Mouse (Mus musculus): ENCODE measurements around the gene Gbgt1. TPM values are rescaled to one million over a fixed set of nuclear protein-coding genes. Genes with fewer than 3 reads are reported as not detected.

The Gbgt1 gene
- total and polyA plus RNA-seq, 3 experiments = 0.11 TPM; not detected in 2

DNA sequence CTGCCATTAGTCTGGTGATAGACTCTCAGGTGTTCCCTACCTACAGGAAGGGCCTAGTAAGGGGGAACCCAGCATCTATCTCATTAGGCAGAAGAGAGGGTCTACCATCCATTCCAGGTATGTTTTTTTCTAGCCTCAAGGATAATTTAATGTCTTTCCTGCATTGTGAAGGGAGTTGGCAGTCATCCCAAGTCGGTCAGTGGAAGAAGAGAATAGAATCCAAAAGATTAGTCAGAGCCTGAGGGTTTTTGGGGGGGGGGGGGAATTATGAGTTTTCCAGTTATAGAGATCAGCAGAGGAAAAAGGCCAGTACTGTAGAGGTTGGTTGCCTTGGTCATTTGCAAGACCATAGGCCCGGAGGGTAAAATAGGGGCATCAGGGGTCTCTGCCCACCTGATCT is 2.2 kb upstream of the Gbgt1 start:
- no peak overlapping the region for H3K4me3 ChIP-seq (ENCODE audit: control insufficient read depth in 1 of 2, insufficient read depth in 1 of 2, low read depth in 2 of 2, low read length in 2 of 2)
- H3K36me3 ChIP-seq (ENCODE audit: control insufficient read depth in 1 of 2, insufficient read depth in 2 of 2, low read length in 2 of 2) = peaks cover 0 to 5% of the 10 kb centered on the region in 2 experiments; a peak in 1 of 4 replicates
- no peaks in the 10 kb centered on the region for H3K9me3 ChIP-seq (replicated peaks; ENCODE audit: insufficient read depth, low read length)
- no peaks in the 10 kb centered on the region for H3K27me3 ChIP-seq (ENCODE audit: control insufficient read depth in 1 of 2, insufficient read depth in 2 of 2, low read length in 2 of 2)
- TF ChIP-seq TBP (IDR thresholded peaks at IDR 0.05; ENCODE audit: low read depth, low read length) = no peak
- TF ChIP-seq MAZ (IDR thresholded peaks at IDR 0.05; ENCODE audit: low read depth, low read length) = no peak
- TF ChIP-seq ZKSCAN1 (IDR thresholded peaks at IDR 0.05; ENCODE audit: low read depth, low read length) = no peak
- no peak for TF ChIP-seq UBTF (IDR thresholded peaks at IDR 0.05; ENCODE audit: borderline replicate concordance, insufficient read depth, low read depth, low read length)
- TF ChIP-seq SMC3 (IDR thresholded peaks at IDR 0.05; ENCODE audit: low read depth, low read length) = no peak
- no peak for TF ChIP-seq MYC (IDR thresholded peaks at IDR 0.05; ENCODE audit: low read depth, low read length)
- TF ChIP-seq MAX (IDR thresholded peaks at IDR 0.05; ENCODE audit: low read length) = no peak
- TF ChIP-seq ZNF384 (IDR thresholded peaks at IDR 0.05; ENCODE audit: low read depth, low read length) = no peak
- TF ChIP-seq TCF12 (IDR thresholded peaks at IDR 0.05; ENCODE audit: low read depth, low read length) = no peak
- no peak for TF ChIP-seq GATA1 (IDR thresholded peaks at IDR 0.05; ENCODE audit: low read depth, low read length)
- TF ChIP-seq ELF1 (IDR thresholded peaks at IDR 0.05; ENCODE audit: low read depth, low read length) = no peak
- TF ChIP-seq NELFE (IDR thresholded peaks at IDR 0.05; ENCODE audit: low read depth, low read length) = no peak
- TF ChIP-seq MXI1 (IDR thresholded peaks at IDR 0.05; ENCODE audit: low read depth, low read length) = no peak
- no peak for TF ChIP-seq CHD2 (IDR thresholded peaks at IDR 0.05; ENCODE audit: low read length)
- TF ChIP-seq GABPA (IDR thresholded peaks at IDR 0.05; ENCODE audit: low read depth, low read length) = no peak
- H3K9ac ChIP-seq (ENCODE audit: control insufficient read depth, low read depth, low read length, poor library complexity, severe bottlenecking) = no peak overlapping the region
- peaks cover 5% of the 10 kb centered on the region in 2 experiments; a peak in 3 of 4 replicates for H3K4me1 ChIP-seq (ENCODE audit: control insufficient read depth in 1 of 2, insufficient read depth in 2 of 2, low read length in 2 of 2)
- no peak overlapping the region for H3K27ac ChIP-seq (ENCODE audit: control insufficient read depth, low read depth, low read length)
- H3K79me2 ChIP-seq (ENCODE audit: control insufficient read depth, insufficient read depth, low read length, poor library complexity) = no peaks in the 10 kb centered on the region
- no peak for DNase-seq (ENCODE audit: low read depth, low spot score)

DNA sequence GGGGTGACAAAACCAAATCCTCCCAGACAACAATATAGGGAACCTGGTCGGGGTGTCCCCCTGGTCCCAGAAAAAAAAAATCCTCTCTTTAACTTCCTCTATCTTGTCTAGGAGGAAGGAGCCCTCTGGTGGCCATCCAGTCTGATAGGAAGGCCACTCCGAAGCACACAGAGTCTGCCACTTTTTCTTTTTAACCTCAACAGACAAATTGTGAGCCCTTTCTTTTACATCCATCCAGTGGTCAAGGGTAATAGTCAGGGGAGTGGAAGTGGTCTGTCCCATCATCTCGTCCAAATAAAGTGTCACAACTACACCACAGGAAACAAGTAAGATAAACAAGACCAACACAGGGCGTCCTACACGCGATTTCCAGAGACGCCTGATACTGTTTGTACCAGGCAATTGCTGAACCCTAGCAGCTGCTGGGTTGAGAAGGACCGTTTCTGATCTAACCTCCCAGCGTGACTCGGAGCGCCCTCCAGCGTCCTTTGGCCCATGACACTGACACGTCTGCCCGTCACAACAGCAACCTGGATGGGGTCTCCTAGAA is 1.4 kb upstream of the Gbgt1 start:
- H3K27me3 ChIP-seq (ENCODE audit: control insufficient read depth in 1 of 2, insufficient read depth in 2 of 2, low read length in 2 of 2) = no peaks in the 10 kb centered on the region
- DNase-seq (ENCODE audit: low read depth, low spot score) = peak; percentile 88
- no peaks in the 10 kb centered on the region for H3K9me3 ChIP-seq (replicated peaks; ENCODE audit: insufficient read depth, low read length)
- H3K4me3 ChIP-seq (ENCODE audit: control insufficient read depth in 1 of 2, insufficient read depth in 1 of 2, low read depth in 2 of 2, low read length in 2 of 2) = peak overlapping the region; percentile 70 to 86
- H3K79me2 ChIP-seq (ENCODE audit: control insufficient read depth, insufficient read depth, low read length, poor library complexity) = no peaks in the 10 kb centered on the region
- H3K9ac ChIP-seq (ENCODE audit: control insufficient read depth, low read depth, low read length, poor library complexity, severe bottlenecking) = peak overlapping the region; percentile 75
- peaks cover 5% of the 10 kb centered on the region in 2 experiments; a peak in 3 of 4 replicates for H3K4me1 ChIP-seq (ENCODE audit: control insufficient read depth in 1 of 2, insufficient read depth in 2 of 2, low read length in 2 of 2)
- peak overlapping the region; percentile 58 for H3K27ac ChIP-seq (ENCODE audit: control insufficient read depth, low read depth, low read length)
- peaks cover 0 to 5% of the 10 kb centered on the region in 2 experiments; a peak in 1 of 4 replicates for H3K36me3 ChIP-seq (ENCODE audit: control insufficient read depth in 1 of 2, insufficient read depth in 2 of 2, low read length in 2 of 2)
- TF ChIP-seq ZC3H11A (IDR thresholded peaks at IDR 0.05; ENCODE audit: low read depth, low read length) (no peak), MAX (IDR thresholded peaks at IDR 0.05; ENCODE audit: low read length) (no peak; the same call in 1 of the 2 replicates), RCOR1 (IDR thresholded peaks at IDR 0.05; ENCODE audit: low read depth, low read length) (no peak), POLR2AphosphoS2 (IDR thresholded peaks at IDR 0.05; ENCODE audit: low read length) (no peak), CHD1 (IDR thresholded peaks at IDR 0.05; ENCODE audit: low read depth, low read length) (no peak), SIN3A (IDR thresholded peaks at IDR 0.05; ENCODE audit: low read length) (peak; percentile 41; the same call in 1 of the 2 replicates), POLR2AphosphoS5 (IDR thresholded peaks at IDR 0.05; ENCODE audit: borderline replicate concordance, low read depth, low read length) (no peak), POLR2A (IDR thresholded peaks at IDR 0.05; ENCODE audit: control insufficient read depth in 1 of 2, insufficient read depth in 1 of 2, low read depth in 1 of 2, low read length in 2 of 2, poor library complexity in 1 of 2) (no peak; a peak in 1 of 4 replicates), ZMIZ1 (IDR thresholded peaks at IDR 0.05; ENCODE audit: low read depth, low read length) (no peak), UBTF (IDR thresholded peaks at IDR 0.05; ENCODE audit: borderline replicate concordance, insufficient read depth, low read depth, low read length) (no peak), BHLHE40 (IDR thresholded peaks at IDR 0.05; ENCODE audit: borderline replicate concordance, low read depth, low read length) (no peak), MAFK (IDR thresholded peaks at IDR 0.05; ENCODE audit: borderline replicate concordance, low read depth, low read length) (no peak), RAD21 (IDR thresholded peaks at IDR 0.05; ENCODE audit: low read depth, low read length) (no peak; the same call in none of the 2 replicates), MEF2A (IDR thresholded peaks at IDR 0.05; ENCODE audit: extremely low read depth, insufficient replicate concordance, low read depth, low read length, poor library complexity, severe bottlenecking) (no peak), JUND (IDR thresholded peaks at IDR 0.05; ENCODE audit: low read depth, low read length) (no peak), CHD2 (IDR thresholded peaks at IDR 0.05; ENCODE audit: low read length) (no peak), USF1 (IDR thresholded peaks at IDR 0.05; ENCODE audit: low read depth, low read length) (no peak), ETS1 (IDR thresholded peaks at IDR 0.05; ENCODE audit: low read depth, low read length) (0 out of 2 replicates have a peak, but pooled peaks have one; percentile 15), MYC (IDR thresholded peaks at IDR 0.05; ENCODE audit: low read depth, low read length) (0 out of 2 replicates have a peak, but pooled peaks have one; percentile 11), MYB (IDR thresholded peaks at IDR 0.05; ENCODE audit: low read depth, low read length) (no peak), KAT2A (conservative IDR thresholded peaks at IDR 0.05; ENCODE audit: low read depth, low read length) (no peak)

All from MEL (cell line).